Mouse (Mus musculus): ENCODE data around the gene Acvrl1. TPM values are rescaled to one million over a fixed set of nuclear protein-coding genes. Genes with fewer than 3 reads are reported as not detected.

Gene Acvrl1
- polyA plus RNA-seq, 1 experiment from 2014 or later = 8.6 TPM

DNA sequence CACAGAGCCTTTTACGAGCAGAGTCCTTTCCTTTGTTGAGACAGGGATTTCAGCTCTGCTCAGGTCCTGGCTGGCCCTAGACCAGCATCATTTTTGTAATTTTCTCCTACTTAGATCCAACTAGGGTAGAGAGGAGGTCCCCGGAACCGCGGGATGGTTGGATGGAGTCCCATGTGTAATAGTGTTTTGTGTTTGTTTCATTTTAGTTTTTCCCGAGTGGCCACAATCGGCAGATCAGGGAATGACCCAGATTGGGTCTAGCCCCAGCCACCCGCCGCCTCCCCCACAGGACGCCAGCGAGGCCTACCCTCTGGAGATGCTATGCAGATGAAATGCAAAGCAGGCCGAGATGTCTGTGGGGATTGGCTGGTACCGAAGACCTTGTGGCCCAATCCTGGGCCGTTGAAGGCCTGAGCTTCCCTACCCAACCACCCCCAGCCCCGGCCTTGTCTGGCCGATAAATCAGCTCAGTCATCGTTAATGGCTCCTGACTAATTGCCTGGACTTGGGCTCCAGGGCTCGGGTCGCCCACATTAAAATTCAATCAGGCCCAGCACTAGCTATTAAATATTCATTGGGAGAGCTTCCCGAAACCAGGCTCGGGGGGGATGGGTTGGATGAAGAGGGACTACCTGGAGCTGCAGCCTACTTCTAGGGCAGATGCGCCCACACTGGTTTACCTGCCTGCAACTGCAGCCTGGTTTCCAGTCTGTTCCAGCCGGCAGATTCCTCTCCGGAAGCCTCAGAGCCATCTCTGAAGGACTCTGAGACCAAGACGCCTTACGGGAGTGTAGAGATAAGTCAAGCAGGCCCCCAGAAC, 35.3 kb upstream of the Acvrl1 start:
- 7% methylated on average over 25 of the region's 25 CpGs for WGBS
- Histone ChIP-seq H3K9ac (0 out of 2 replicates have a peak overlapping the region, but pooled peaks have one; percentile 29), H3K27me3 (no peaks in the 10 kb centered on the region), H3K9me3 (no peaks in the 10 kb centered on the region), H3K27ac (peak overlapping the region; percentile 89), H3K4me2 (peak overlapping the region; percentile 35), H3K4me3 (no peak overlapping the region), H3K4me1 (replicated peaks) (peaks cover 42% of the 10 kb centered on the region), H3K36me3 (no peaks in the 10 kb centered on the region)
- ATAC-seq (ENCODE audit: low FRiP score) = peak; percentile 88

- H3K9ac ChIP-seq = no peak overlapping the region
- no peaks in the 10 kb centered on the region for H3K9me3 ChIP-seq
- no peak overlapping the region for H3K4me3 ChIP-seq
- no peaks in the 10 kb centered on the region for H3K27me3 ChIP-seq
- H3K4me2 ChIP-seq = no peak overlapping the region
- no peaks in the 10 kb centered on the region for H3K36me3 ChIP-seq
- no peak for ATAC-seq (ENCODE audit: low FRiP score)
- H3K27ac ChIP-seq = peak overlapping the region; percentile 89
- WGBS = 42% methylated on average over 6 of the region's 6 CpGs
- H3K4me1 ChIP-seq (replicated peaks) = peaks cover 44% of the 10 kb centered on the region
Measured at GRCm38 (mm10) chr15:101093988-101094387, 34.3 kb upstream of the Acvrl1 start.

DNA sequence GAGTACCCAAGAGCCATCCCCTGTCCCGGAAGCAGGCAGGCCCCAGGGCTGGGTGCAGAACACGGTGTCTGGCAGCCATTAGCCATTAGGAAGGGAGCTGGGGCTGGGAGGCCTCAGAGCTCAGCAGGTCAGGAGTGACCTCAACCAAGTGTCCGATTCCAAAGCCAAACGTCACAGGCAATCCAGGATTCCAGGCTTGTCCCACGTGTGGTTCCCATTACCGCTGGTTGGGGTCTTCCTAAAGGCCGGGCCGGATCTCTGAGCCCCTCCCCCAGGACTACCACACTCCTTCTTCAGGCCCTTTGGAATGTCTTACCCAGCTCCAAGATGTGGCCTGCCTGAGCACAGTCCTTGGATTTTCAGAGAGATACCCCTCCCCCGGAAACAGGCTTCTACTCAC, 33.3 kb upstream of the Acvrl1 start:
- Histone ChIP-seq H3K9me3 (no peaks in the 10 kb centered on the region), H3K36me3 (no peaks in the 10 kb centered on the region), H3K4me1 (replicated peaks) (peaks cover 47% of the 10 kb centered on the region), H3K9ac (no peak overlapping the region), H3K27ac (no peak overlapping the region), H3K27me3 (no peaks in the 10 kb centered on the region; the same call in 1 of the 2 replicates), H3K4me3 (no peak overlapping the region), H3K4me2 (no peak overlapping the region)
- no peak for ATAC-seq (ENCODE audit: low FRiP score)
- WGBS = 59% methylated on average over 9 of the region's 9 CpGs

DNA sequence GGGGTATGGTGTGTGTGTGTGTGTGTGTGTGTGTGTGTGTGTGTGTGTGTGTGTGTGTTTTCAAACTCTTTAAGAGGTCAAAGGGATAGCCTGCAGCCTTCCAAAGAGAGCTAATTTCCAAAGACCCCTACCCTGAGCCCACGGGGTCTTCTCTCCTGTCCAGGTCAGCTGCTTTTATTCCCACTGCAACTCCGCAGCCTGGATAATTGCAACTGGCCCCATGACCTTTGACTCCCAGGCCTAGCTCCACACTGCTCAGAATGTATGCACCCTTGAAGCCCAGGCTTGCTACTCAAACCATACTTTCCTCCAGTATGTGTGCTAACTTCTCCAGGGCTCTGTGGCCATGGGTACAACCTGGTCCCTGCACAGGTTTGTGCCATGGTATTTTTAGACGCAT, 32.9 kb upstream of the Acvrl1 start:
- Histone ChIP-seq H3K9me3 (no peaks in the 10 kb centered on the region), H3K4me1 (replicated peaks) (peaks cover 47% of the 10 kb centered on the region), H3K4me2 (no peak overlapping the region), H3K36me3 (no peaks in the 10 kb centered on the region), H3K27me3 (no peaks in the 10 kb centered on the region; the same call in 1 of the 2 replicates), H3K9ac (no peak overlapping the region), H3K27ac (no peak overlapping the region), H3K4me3 (no peak overlapping the region)
- 41% methylated on average over 3 of the region's 3 CpGs for WGBS
- ATAC-seq (ENCODE audit: low FRiP score) = no peak

DNA sequence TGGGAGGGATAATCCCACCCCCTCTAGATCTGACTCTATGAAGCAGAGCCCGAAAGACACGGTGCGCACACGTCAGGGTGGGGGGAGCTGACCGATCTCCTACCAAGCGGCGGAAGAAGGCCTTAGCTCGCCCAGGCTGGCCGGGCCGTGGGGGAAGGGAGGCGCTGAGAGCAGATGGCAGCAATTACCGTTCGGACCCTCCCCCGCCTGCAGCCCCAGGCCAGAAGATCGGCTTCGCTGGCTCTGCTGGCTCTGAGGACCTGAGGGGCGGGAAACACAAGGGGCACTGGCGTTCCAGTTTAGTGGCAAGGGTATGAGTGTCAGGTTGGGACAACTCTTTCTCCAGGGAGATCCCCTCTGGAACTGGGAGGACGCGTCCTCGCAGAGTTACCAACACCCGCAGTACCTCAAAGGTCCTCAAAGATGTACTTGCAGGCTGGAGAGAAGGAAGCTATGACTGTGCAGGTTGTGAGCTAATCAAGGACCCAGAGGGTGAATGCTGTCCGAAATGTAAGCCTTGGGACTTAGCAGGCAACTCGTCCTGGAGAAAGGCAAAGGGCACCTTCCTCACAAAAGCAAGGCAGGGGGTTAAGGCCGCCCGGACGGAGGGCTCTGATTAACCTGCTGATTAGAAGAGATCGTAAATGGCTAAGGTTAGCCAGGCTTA, 30.2 kb upstream of the Acvrl1 start:
- H3K27ac ChIP-seq = peak overlapping the region; percentile 42; the same call in 1 of the 2 replicates

GRCm38 (mm10) chr15:101100996-101101395, 27.3 kb upstream of the Acvrl1 start:
- Histone ChIP-seq H3K4me3 (no peak overlapping the region), H3K9me3 (no peaks in the 10 kb centered on the region; the same call in 1 of the 2 replicates), H3K4me2 (no peak overlapping the region), H3K4me1 (replicated peaks) (peaks cover 23% of the 10 kb centered on the region), H3K27ac (no peak overlapping the region), H3K27me3 (no peaks in the 10 kb centered on the region; the same call in 1 of the 2 replicates), H3K36me3 (no peaks in the 10 kb centered on the region), H3K9ac (no peak overlapping the region)
- 95% methylated on average over 3 of the region's 3 CpGs for WGBS
- no peak for ATAC-seq (ENCODE audit: low FRiP score)

More for the DNA sequence above, 30.2 kb upstream of the Acvrl1 start:
- no peak; the same call in 1 of the 2 replicates for ATAC-seq (ENCODE audit: low FRiP score)
- Histone ChIP-seq H3K36me3 (no peaks in the 10 kb centered on the region), H3K4me1 (replicated peaks) (peaks cover 35% of the 10 kb centered on the region), H3K4me3 (no peak overlapping the region), H3K4me2 (peak overlapping the region; percentile 45), H3K9ac (peak overlapping the region; percentile 65), H3K9me3 (no peaks in the 10 kb centered on the region; the same call in 1 of the 2 replicates), H3K27me3 (no peaks in the 10 kb centered on the region; the same call in 1 of the 2 replicates)
- WGBS = 2% methylated on average over 28 of the region's 28 CpGs

- Histone ChIP-seq H3K9me3 (no peaks in the 10 kb centered on the region; the same call in 1 of the 2 replicates), H3K9ac (no peak overlapping the region)
- no peak for ATAC-seq (ENCODE audit: low FRiP score)
Measured at GRCm38 (mm10) chr15:101103605-101104304, 24.6 kb upstream of the Acvrl1 start.

GRCm38 (mm10) chr15:101105496-101105994, 22.8 kb upstream of the Acvrl1 start:
- WGBS = 20% methylated on average over 12 of the region's 12 CpGs
- H3K9ac ChIP-seq = no peak overlapping the region
- H3K36me3 ChIP-seq = no peaks in the 10 kb centered on the region
- peak; percentile 39; the same call in 1 of the 2 replicates for ATAC-seq (ENCODE audit: low FRiP score)
- H3K4me2 ChIP-seq = peak overlapping the region; percentile 19; the same call in 1 of the 2 replicates
- H3K4me3 ChIP-seq = no peak overlapping the region
- H3K27ac ChIP-seq = no peak overlapping the region
- 0 out of 2 replicates have a peak, but pooled peaks cover 7% of the 10 kb centered on the region for H3K27me3 ChIP-seq
- H3K4me1 ChIP-seq (replicated peaks) = 0 out of 2 replicates have a peak, but pooled peaks cover 6% of the 10 kb centered on the region
- H3K9me3 ChIP-seq = no peaks in the 10 kb centered on the region; the same call in 1 of the 2 replicates

More at GRCm38 (mm10) chr15:101103605-101104304, 24.6 kb upstream of the Acvrl1 start:
- Histone ChIP-seq H3K36me3 (no peaks in the 10 kb centered on the region), H3K4me3 (no peak overlapping the region), H3K4me2 (no peak overlapping the region), H3K27me3 (no peaks in the 10 kb centered on the region; the same call in 1 of the 2 replicates), H3K4me1 (replicated peaks) (peaks cover 11% of the 10 kb centered on the region), H3K27ac (no peak overlapping the region)
- 68% methylated on average over 9 of the region's 9 CpGs for WGBS

GRCm38 (mm10) chr15:101106011-101106410, 22.3 kb upstream of the Acvrl1 start:
- Histone ChIP-seq H3K27me3 (0 out of 2 replicates have a peak, but pooled peaks cover 8% of the 10 kb centered on the region), H3K9ac (no peak overlapping the region), H3K36me3 (no peaks in the 10 kb centered on the region), H3K9me3 (no peaks in the 10 kb centered on the region), H3K27ac (no peak overlapping the region), H3K4me1 (replicated peaks) (0 out of 2 replicates have a peak, but pooled peaks cover 6% of the 10 kb centered on the region), H3K4me2 (no peak overlapping the region), H3K4me3 (no peak overlapping the region)
- no peak for ATAC-seq (ENCODE audit: low FRiP score)
- WGBS = 86% methylated on average over 10 of the region's 10 CpGs

DNA sequence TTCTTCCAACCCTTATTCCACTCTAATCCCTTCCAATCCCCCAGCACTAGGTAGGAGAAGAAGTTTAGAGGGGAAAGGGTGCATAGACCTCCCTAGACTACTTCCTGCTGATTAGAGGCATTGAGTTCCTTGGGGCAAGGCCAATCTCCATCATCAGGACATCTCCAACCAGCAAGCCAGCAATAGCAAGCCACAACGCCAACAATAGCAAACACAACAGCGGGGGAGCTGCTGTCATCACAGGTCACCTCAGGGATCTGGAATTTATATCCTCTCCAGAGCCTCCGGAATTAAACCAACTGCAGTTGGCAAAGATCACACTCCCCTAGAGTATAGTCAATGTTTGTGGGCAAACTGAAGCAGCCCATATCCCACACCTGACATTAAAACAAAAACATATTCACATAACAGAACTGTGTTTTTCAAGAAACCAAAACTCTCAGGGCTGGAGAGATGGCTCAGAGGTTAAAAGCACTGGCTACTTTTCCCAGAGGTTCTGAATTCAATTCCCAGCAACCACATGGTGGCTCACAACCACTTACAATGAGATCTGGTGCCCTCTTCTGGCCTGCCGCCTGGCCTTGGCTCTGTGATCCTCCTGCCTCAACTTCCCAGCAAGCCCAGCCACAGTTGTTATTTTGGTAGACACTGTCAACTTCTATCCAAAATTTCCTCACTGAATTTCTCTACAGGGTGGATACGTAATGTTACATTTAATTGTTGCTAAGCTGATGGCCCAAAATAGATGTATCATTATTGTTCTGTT, 20.2 kb upstream of the Acvrl1 start:
- Histone ChIP-seq H3K9ac (no peak overlapping the region), H3K36me3 (no peaks in the 10 kb centered on the region), H3K27ac (no peak overlapping the region), H3K27me3 (0 out of 2 replicates have a peak, but pooled peaks cover 8% of the 10 kb centered on the region), H3K4me2 (no peak overlapping the region), H3K9me3 (no peaks in the 10 kb centered on the region), H3K4me1 (replicated peaks) (0 out of 2 replicates have a peak, but pooled peaks cover 6% of the 10 kb centered on the region), H3K4me3 (no peak overlapping the region)
- WGBS = 90% methylated on average over 5 of the region's 5 CpGs
- ATAC-seq (ENCODE audit: low FRiP score) = no peak

- Histone ChIP-seq H3K27me3 (0 out of 2 replicates have a peak, but pooled peaks cover 8% of the 10 kb centered on the region), H3K4me3 (no peak overlapping the region), H3K27ac (no peak overlapping the region), H3K9me3 (no peaks in the 10 kb centered on the region), H3K36me3 (no peaks in the 10 kb centered on the region), H3K4me2 (no peak overlapping the region), H3K4me1 (replicated peaks) (no peaks in the 10 kb centered on the region), H3K9ac (no peak overlapping the region)
- WGBS = 82% methylated on average over 8 of the region's 8 CpGs
- ATAC-seq (ENCODE audit: low FRiP score) = no peak
Measured at GRCm38 (mm10) chr15:101113176-101113575, 15.1 kb upstream of the Acvrl1 start.
